ENCODE assay signal across 19 mouse cellular contexts in genomic region chr9:74160361-74160933, GRCm38 (mm10). TPM values are rescaled to one million over a fixed set of nuclear protein-coding genes. Genes with fewer than 3 reads are reported as not detected.
DNase-seq lines count a peak whose midpoint lies in the region; ATAC-seq and TF ChIP-seq lines count a peak whose summit lies in the region.
"Had no signal": no experiment of that assay in that cellular context is flagged by ENCODE, and none has a peak within 500 bp of the region (broad histone marks: within the 10 kb centered on the region; RNA-seq: fewer than 3 reads in every experiment).

No protein-coding gene starts in this region.

- no peaks in the 10 kb centered on the region for H3K9me3 ChIP-seq in hindbrain, embryonic 10.5 days
- no peaks in the 10 kb centered on the region for H3K9me3 ChIP-seq in hindbrain, embryonic 14.5 days (ENCODE audit: control insufficient read depth, low read length)
- H3K9me3 ChIP-seq in midbrain, embryonic 11.5 days (ENCODE audit: control insufficient read depth, low read length): no peaks in the 10 kb centered on the region
- H3K9me3 ChIP-seq in midbrain, postnatal 0 days (ENCODE audit: low read length): no peaks in the 10 kb centered on the region
- H3K9me3 ChIP-seq in embryonic facial prominence, embryonic 10.5 days: no peaks in the 10 kb centered on the region
- H3K9me3 ChIP-seq: heart, embryonic 15.5 days; intestine, embryonic 15.5 days had no signal

- no peak overlapping the region for H3K4me3 ChIP-seq in hindbrain, embryonic 10.5 days
- no peak overlapping the region for H3K4me3 ChIP-seq in hindbrain, embryonic 14.5 days (replicated peaks; ENCODE audit: low read length)
- H3K4me3 ChIP-seq in midbrain, embryonic 11.5 days (ENCODE audit: low read depth, low read length): no peak overlapping the region
- H3K4me3 ChIP-seq in midbrain, postnatal 0 days (ENCODE audit: low read depth, low read length): no peak overlapping the region
- no peak overlapping the region for H3K4me3 ChIP-seq in embryonic facial prominence, embryonic 10.5 days
- H3K4me3 ChIP-seq: heart, adult 2 months; heart, embryonic 15.5 days; intestine, embryonic 15.5 days had no signal

- no peak for ATAC-seq in hindbrain, embryonic 14.5 days (ENCODE audit: low FRiP score)
- ATAC-seq in midbrain, embryonic 11.5 days (ENCODE audit: low FRiP score): no peak
- no peak for ATAC-seq in midbrain, postnatal 0 days (ENCODE audit: low FRiP score)
- ATAC-seq: forebrain, embryonic 14.5 days; intestine, embryonic 15.5 days had no signal

- 51% methylated on average over 11 of the region's 11 CpGs for WGBS in hindbrain, embryonic 10.5 days
- WGBS in hindbrain, embryonic 14.5 days: 46% methylated on average over 11 of the region's 11 CpGs
- 57% methylated on average over 11 of the region's 11 CpGs for WGBS in midbrain, embryonic 11.5 days
- WGBS in midbrain, postnatal 0 days: 48% methylated on average over 11 of the region's 11 CpGs
- 73% methylated on average over 11 of the region's 11 CpGs for WGBS in embryonic facial prominence, embryonic 10.5 days

- no peak for TF ChIP-seq CTCF in midbrain, postnatal 0 days (IDR thresholded peaks at IDR 0.05)

- H3K9ac ChIP-seq in hindbrain, embryonic 14.5 days: no peak overlapping the region
- peak overlapping the region; percentile 1; the same call in 1 of the 2 replicates for H3K9ac ChIP-seq in midbrain, embryonic 11.5 days (ENCODE audit: low read length)
- H3K9ac ChIP-seq in midbrain, postnatal 0 days (replicated peaks; ENCODE audit: low read length, poor library complexity, severe bottlenecking): no peak overlapping the region
- H3K9ac ChIP-seq: heart, embryonic 15.5 days; intestine, embryonic 15.5 days had no signal

- peaks cover 34% of the 10 kb centered on the region for H3K4me1 ChIP-seq in hindbrain, embryonic 10.5 days (replicated peaks)
- no peaks in the 10 kb centered on the region for H3K4me1 ChIP-seq in hindbrain, embryonic 14.5 days (replicated peaks; ENCODE audit: control insufficient read depth, insufficient read depth, low read length)
- H3K4me1 ChIP-seq in midbrain, embryonic 11.5 days (ENCODE audit: control insufficient read depth, insufficient read depth, low read length): peaks cover 5% of the 10 kb centered on the region; the same call in 1 of the 2 replicates
- no peaks in the 10 kb centered on the region for H3K4me1 ChIP-seq in midbrain, postnatal 0 days (ENCODE audit: insufficient read depth, low read length)
- H3K4me1 ChIP-seq in embryonic facial prominence, embryonic 10.5 days: peaks cover 21% of the 10 kb centered on the region
- H3K4me1 ChIP-seq: heart, embryonic 15.5 days; intestine, embryonic 15.5 days had no signal

- H3K27me3 ChIP-seq in hindbrain, embryonic 10.5 days (ENCODE audit: insufficient read depth, poor library complexity, severe bottlenecking): no peaks in the 10 kb centered on the region
- 0 out of 2 replicates have a peak, but pooled peaks cover 2% of the 10 kb centered on the region for H3K27me3 ChIP-seq in hindbrain, embryonic 14.5 days (ENCODE audit: control insufficient read depth, insufficient read depth, low read length)
- H3K27me3 ChIP-seq in midbrain, embryonic 11.5 days (ENCODE audit: control insufficient read depth, insufficient read depth, low read length): no peaks in the 10 kb centered on the region
- no peaks in the 10 kb centered on the region for H3K27me3 ChIP-seq in midbrain, postnatal 0 days (ENCODE audit: insufficient read depth, low read length)
- H3K27me3 ChIP-seq in embryonic facial prominence, embryonic 10.5 days (replicated peaks; ENCODE audit: low read depth, poor library complexity, severe bottlenecking): no peaks in the 10 kb centered on the region
- H3K27me3 ChIP-seq: heart, embryonic 15.5 days; intestine, embryonic 15.5 days had no signal

- H3K36me3 ChIP-seq in hindbrain, embryonic 10.5 days: no peaks in the 10 kb centered on the region
- no peaks in the 10 kb centered on the region for H3K36me3 ChIP-seq in hindbrain, embryonic 14.5 days (replicated peaks; ENCODE audit: control insufficient read depth, insufficient read depth)
- no peaks in the 10 kb centered on the region for H3K36me3 ChIP-seq in midbrain, embryonic 11.5 days (ENCODE audit: control insufficient read depth, insufficient read depth, low read length)
- no peaks in the 10 kb centered on the region for H3K36me3 ChIP-seq in midbrain, postnatal 0 days (ENCODE audit: insufficient read depth, low read length)
- H3K36me3 ChIP-seq in embryonic facial prominence, embryonic 10.5 days (replicated peaks): no peaks in the 10 kb centered on the region
- H3K36me3 ChIP-seq: heart, embryonic 15.5 days; intestine, embryonic 15.5 days had no signal

- H3K4me2 ChIP-seq in hindbrain, embryonic 14.5 days (replicated peaks): no peak overlapping the region
- H3K4me2 ChIP-seq in midbrain, embryonic 11.5 days: no peak overlapping the region
- H3K4me2 ChIP-seq in midbrain, postnatal 0 days (ENCODE audit: low read depth, low read length, poor library complexity, severe bottlenecking): no peak overlapping the region
- H3K4me2 ChIP-seq: heart, embryonic 11.5 days; heart, embryonic 15.5 days; intestine, embryonic 15.5 days had no signal

- peak; percentile 25 for DNase-seq in hindbrain, embryonic 10.5 days (ENCODE audit: low spot score)
- DNase-seq in hindbrain, embryonic 14.5 days (ENCODE audit: low spot score): no peak
- DNase-seq in midbrain, embryonic 11.5 days (ENCODE audit: low spot score, missing footprints): peak; percentile 90
- DNase-seq in midbrain, postnatal 0 days (ENCODE audit: low spot score): no peak
- DNase-seq in embryonic facial prominence, embryonic 10.5 days (ENCODE audit: low spot score): no peak
- no peak for DNase-seq in layer of hippocampus, postnatal 10 days (ENCODE audit: low spot score in 2 of 2)
- DNase-seq: adrenal gland, postnatal 10 days; cerebellum, adult 11 months; cerebellum, adult 8-10 months; cerebellum, postnatal 14 days; gastrocnemius, postnatal 10 days; heart, adult 2 months; heart, postnatal 14 days; kidney, adult 18-20 months had no signal

- peak overlapping the region; percentile 83 for H3K27ac ChIP-seq in hindbrain, embryonic 10.5 days
- H3K27ac ChIP-seq in hindbrain, embryonic 14.5 days: no peak overlapping the region
- H3K27ac ChIP-seq in midbrain, embryonic 11.5 days (ENCODE audit: low read depth, low read length): no peak overlapping the region; the same call in 1 of the 2 replicates
- H3K27ac ChIP-seq in midbrain, postnatal 0 days (ENCODE audit: low read depth, low read length): no peak overlapping the region
- H3K27ac ChIP-seq in embryonic facial prominence, embryonic 10.5 days (replicated peaks): peak overlapping the region; percentile 48
- H3K27ac ChIP-seq: heart, adult 2 months; heart, embryonic 15.5 days; intestine, embryonic 15.5 days had no signal

RNA-seq across cellular contexts. Expression of gene Wdr72, which starts 50.3 kb away (rescaled TPM):
- 0.37 and 0.40 TPM in 2 replicates for polyA plus RNA-seq in hindbrain, embryonic 10.5 days (2016; fragmentation: Nextera tagmentation; extraction: Ambion mirVana)
- 0.77 and 0.96 TPM in 2 replicates for polyA plus RNA-seq in hindbrain, embryonic 14.5 days (2014; fragmentation: Nextera tagmentation; extraction: Ambion mirVana)
- 0.90 and 0.91 TPM in 2 replicates for polyA plus RNA-seq in midbrain, embryonic 11.5 days (2014; fragmentation: Nextera tagmentation; extraction: Ambion mirVana)
- 0.27 and 0.52 TPM in 2 replicates for total RNA-seq in midbrain, postnatal 0 days (2014; rRNA removed)
- 0.32 and 0.42 TPM in 2 replicates for polyA plus RNA-seq in midbrain, postnatal 0 days (2015; fragmentation: Nextera tagmentation; extraction: Ambion mirVana)
- polyA plus RNA-seq in embryonic facial prominence, embryonic 10.5 days (2016; fragmentation: Nextera tagmentation; extraction: Ambion mirVana): 0.26 and 0.36 TPM in 2 replicates
- under 1 TPM in 1 of 2 experiments, not detected in 1; 0.30 TPM for total RNA-seq in layer of hippocampus, postnatal 10 days (2021)
- total RNA-seq: common myeloid progenitor, adult 5-6 weeks had no signal

Comparison
In these comparisons a context has a peak if more than half of its experiments do, and no peak if none do; other contexts are left out.
1. DNase-seq: peak in hindbrain, embryonic 10.5 days (single experiment) and midbrain, embryonic 11.5 days (single experiment); none in hindbrain, embryonic 14.5 days (single experiment), midbrain, postnatal 0 days (single experiment), embryonic facial prominence, embryonic 10.5 days (single experiment) and layer of hippocampus, postnatal 10 days (0 of 2).
2. H3K27ac ChIP-seq: peak in hindbrain, embryonic 10.5 days (single experiment) and embryonic facial prominence, embryonic 10.5 days (single experiment); none in hindbrain, embryonic 14.5 days (single experiment), midbrain, embryonic 11.5 days (single experiment) and midbrain, postnatal 0 days (single experiment).